Mouse (Mus musculus): ENCODE results near the gene Csnk1d.

GRCm38 (mm10) chr11:121033118-121033517, 42.0 kb upstream of the Csnk1d start:
- no peak for TF ChIP-seq CTCF (IDR thresholded peaks at IDR 0.05; ENCODE audit: low read depth)
- no peak for TF ChIP-seq EP300 (IDR thresholded peaks at IDR 0.05; ENCODE audit: low read depth)

Data from liver, embryonic 14.5 days (tissue).